Mouse (Mus musculus): ENCODE results near the gene Dnah17. TPM values are rescaled to one million over a fixed set of nuclear protein-coding genes. Genes with fewer than 3 reads are reported as not detected.

Gene Dnah17
- total RNA-seq, 2 experiments from 2014 or later, result 0.12 TPM; not detected in 1

- ATAC-seq (replicated peaks; ENCODE audit: poor library complexity), result no peak
Measured at GRCm38 (mm10) chr11:117999260-117999934, 131.0 kb downstream of the Dnah17 start.

- ATAC-seq (replicated peaks; ENCODE audit: poor library complexity), result no peak
Measured at GRCm38 (mm10) chr11:117998356-117998755, 132.1 kb downstream of the Dnah17 start.

- no peak for ATAC-seq (replicated peaks; ENCODE audit: poor library complexity)
Measured at GRCm38 (mm10) chr11:117997085-117997484, 133.3 kb downstream of the Dnah17 start.

- no peak for ATAC-seq (replicated peaks; ENCODE audit: poor library complexity)
Measured at GRCm38 (mm10) chr11:117996066-117996465, 134.4 kb downstream of the Dnah17 start.

- no peak for ATAC-seq (replicated peaks; ENCODE audit: poor library complexity)
Measured at GRCm38 (mm10) chr11:117995661-117996060, 134.8 kb downstream of the Dnah17 start.

GRCm38 (mm10) chr11:117995255-117995654 is 135.2 kb downstream of the Dnah17 start:
- ATAC-seq (replicated peaks; ENCODE audit: poor library complexity), result no peak

- ATAC-seq (replicated peaks; ENCODE audit: poor library complexity), result no peak
Measured at GRCm38 (mm10) chr11:117994250-117995057, 136.0 kb downstream of the Dnah17 start.

GRCm38 (mm10) chr11:117993190-117994175 is 137.0 kb downstream of the Dnah17 start:
- ATAC-seq (replicated peaks; ENCODE audit: poor library complexity), result peak; percentile 30; the same call in 1 of the 2 replicates

- peak; percentile 76 for ATAC-seq (replicated peaks; ENCODE audit: poor library complexity)
Measured at GRCm38 (mm10) chr11:117991502-117992470, 138.6 kb downstream of the Dnah17 start.

GRCm38 (mm10) chr11:117989926-117990325 is 140.5 kb downstream of the Dnah17 start:
- ATAC-seq (replicated peaks; ENCODE audit: poor library complexity), result no peak

- ATAC-seq (replicated peaks; ENCODE audit: poor library complexity), result no peak
Measured at GRCm38 (mm10) chr11:117989241-117989640, 141.2 kb downstream of the Dnah17 start.

- peak; percentile 54 for ATAC-seq (replicated peaks; ENCODE audit: poor library complexity)
Measured at GRCm38 (mm10) chr11:117987968-117988367, 142.5 kb downstream of the Dnah17 start.

GRCm38 (mm10) chr11:117987032-117987451 is 143.4 kb downstream of the Dnah17 start:
- peak; percentile 37 for ATAC-seq (replicated peaks; ENCODE audit: poor library complexity)

GRCm38 (mm10) chr11:117986126-117987031 is 144.1 kb downstream of the Dnah17 start, which contains the start of gene Pgs1:
Pgs1 (plus strand) TSS chr11:117986292.
- peak; percentile 62 for ATAC-seq (replicated peaks; ENCODE audit: poor library complexity)

- no peak for ATAC-seq (replicated peaks; ENCODE audit: poor library complexity)
Measured at GRCm38 (mm10) chr11:117983770-117984169, 146.7 kb downstream of the Dnah17 start.

- ATAC-seq (replicated peaks; ENCODE audit: poor library complexity), result no peak
Measured at GRCm38 (mm10) chr11:117982426-117982825, 148.0 kb downstream of the Dnah17 start.

- peak; percentile 47 for ATAC-seq (replicated peaks; ENCODE audit: poor library complexity)
Measured at GRCm38 (mm10) chr11:117979388-117979787, 151.0 kb downstream of the Dnah17 start.

- ATAC-seq (replicated peaks; ENCODE audit: poor library complexity), result no peak
Measured at GRCm38 (mm10) chr11:117977694-117978360, 152.6 kb downstream of the Dnah17 start.

All from megakaryocyte progenitor cell, adult 5-6 weeks (primary cell).